Mouse (Mus musculus) embryonic facial prominence, embryonic 15.5 days (tissue): ENCODE results near the gene Arl3. TPM values are rescaled to one million over a fixed set of nuclear protein-coding genes. Genes with fewer than 3 reads are reported as not detected.

Experiments used
- ATAC-seq: fragments of 200-750 bp; cut with Nextera tagmentation; 2 replicates; pipeline ENCODE4 v1.8.0; 2017; ENCODE audit warnings: low read depth, moderate TSS enrichment; ENCODE audit not compliant: insufficient number of reproducible peaks, low FRiP score, low TSS enrichment
- H3K27ac ChIP-seq: fragments of 300-500 bp; sonication (generic); replicated peaks from 2 replicates; pipeline ENCODE4 v1.5.1; 2015; ENCODE audit warnings: mild to moderate bottlenecking, inconsistent platforms
- H3K27me3 ChIP-seq: fragments of 300-500 bp; sonication (generic); 2 replicates; pipeline ENCODE4 v1.6.1; 2015; ENCODE audit warnings: inconsistent platforms
- H3K36me3 ChIP-seq: fragments of 300-500 bp; sonication (generic); 2 replicates; pipeline ENCODE4 v1.6.1; 2015; ENCODE audit warnings: mild to moderate bottlenecking, inconsistent platforms
- H3K4me1 ChIP-seq: fragments of 300-500 bp; sonication (generic); 2 replicates; pipeline ENCODE4 v1.6.1; 2015; ENCODE audit warnings: inconsistent platforms
- H3K4me2 ChIP-seq: fragments of 300-500 bp; sonication (generic); replicated peaks from 2 replicates; pipeline ENCODE4 v1.6.1; 2015; ENCODE audit warnings: mild to moderate bottlenecking, inconsistent platforms
- H3K4me3 ChIP-seq: fragments of 300-500 bp; sonication (generic); replicated peaks from 2 replicates; pipeline ENCODE4 v1.5.1; 2015; ENCODE audit warnings: mild to moderate bottlenecking, inconsistent platforms
- H3K9ac ChIP-seq: fragments of 300-500 bp; sonication (generic); 2 replicates; pipeline ENCODE4 v1.6.1; 2015; ENCODE audit warnings: inconsistent platforms
- H3K9me3 ChIP-seq: fragments of 300-500 bp; sonication (generic); replicated peaks from 2 replicates; pipeline ENCODE4 v1.6.1; 2016; ENCODE audit warnings: inconsistent platforms
- WGBS: fragments of 180-500 bp; shearing (Covaris S2); methylation state at CpG from one replicate; pipeline ENCODE4 v1.1.7; 2015; 5-methylcytosine and 5-hydroxymethylcytosine counted together
- polyA plus RNA-seq: library from polyadenylated mRNA; unstranded; fragments of >200 nt; fragmentation: Nextera tagmentation; extraction: Ambion mirVana; gene quantifications from 2 replicates; pipeline ENCODE4 v1.2.1, GENCODE M21; 2015

The Arl3 gene
- polyA plus RNA-seq, 1 experiment from 2014 or later, result 149 TPM

- peak overlapping the region; percentile 84 for H3K9ac ChIP-seq
- H3K36me3 ChIP-seq, result peaks cover 17% of the 10 kb centered on the region
- H3K4me1 ChIP-seq, result peaks cover 66% of the 10 kb centered on the region
- 35% methylated on average over 9 of the region's 9 CpGs for WGBS
- H3K27ac ChIP-seq, result peak overlapping the region; percentile 98
- no peaks in the 10 kb centered on the region for H3K9me3 ChIP-seq
- H3K27me3 ChIP-seq, result no peaks in the 10 kb centered on the region
- no peak for ATAC-seq
- peak overlapping the region; percentile 87 for H3K4me3 ChIP-seq
- peak overlapping the region; percentile 94 for H3K4me2 ChIP-seq
These were observed 68.1 kb downstream of the Arl3 start for GRCm38 (mm10) chr19:46504822-46505417.

GRCm38 (mm10) chr19:46504085-46504552 is 68.9 kb downstream of the Arl3 start:
- 1% methylated on average over 4 of the region's 4 CpGs for WGBS
- peak; percentile 7; the same call in 1 of the 2 replicates for ATAC-seq

GRCm38 (mm10) chr19:46503351-46504084 is 69.5 kb downstream of the Arl3 start:
- Histone ChIP-seq H3K4me3 (peak overlapping the region; percentile 87), H3K36me3 (peaks cover 17% of the 10 kb centered on the region), H3K4me2 (peak overlapping the region; percentile 94), H3K9me3 (no peaks in the 10 kb centered on the region), H3K27me3 (no peaks in the 10 kb centered on the region), H3K9ac (peak overlapping the region; percentile 84), H3K27ac (peak overlapping the region; percentile 98), H3K4me1 (peaks cover 56% of the 10 kb centered on the region)
- ATAC-seq, result peak; percentile 65
- 1% methylated on average over 21 of the region's 21 CpGs for WGBS

More at GRCm38 (mm10) chr19:46504085-46504552, 68.9 kb downstream of the Arl3 start:
- Histone ChIP-seq H3K27me3 (no peaks in the 10 kb centered on the region), H3K9ac (peak overlapping the region; percentile 84), H3K27ac (peak overlapping the region; percentile 98), H3K36me3 (peaks cover 17% of the 10 kb centered on the region), H3K4me3 (peak overlapping the region; percentile 87), H3K4me1 (peaks cover 62% of the 10 kb centered on the region), H3K9me3 (no peaks in the 10 kb centered on the region), H3K4me2 (peak overlapping the region; percentile 94)

GRCm38 (mm10) chr19:46502471-46503166 is 70.4 kb downstream of the Arl3 start:
- H3K4me1 ChIP-seq, result peaks cover 47% of the 10 kb centered on the region

GRCm38 (mm10) chr19:46502069-46502455 is 70.9 kb downstream of the Arl3 start:
- no peaks in the 10 kb centered on the region for H3K27me3 ChIP-seq
- H3K9me3 ChIP-seq, result no peaks in the 10 kb centered on the region
- WGBS, result under 1% methylated on average over 38 of the region's 46 CpGs
- peaks cover 41% of the 10 kb centered on the region for H3K4me1 ChIP-seq
- peak overlapping the region; percentile 94 for H3K4me2 ChIP-seq
- peaks cover 4% of the 10 kb centered on the region; the same call in 1 of the 2 replicates for H3K36me3 ChIP-seq
- H3K4me3 ChIP-seq, result peak overlapping the region; percentile 87
- H3K9ac ChIP-seq, result peak overlapping the region; percentile 84
- no peak for ATAC-seq
- peak overlapping the region; percentile 98 for H3K27ac ChIP-seq

More at GRCm38 (mm10) chr19:46502471-46503166, 70.4 kb downstream of the Arl3 start:
- Histone ChIP-seq H3K4me3 (peak overlapping the region; percentile 87), H3K27ac (peak overlapping the region; percentile 98), H3K27me3 (no peaks in the 10 kb centered on the region), H3K9me3 (no peaks in the 10 kb centered on the region), H3K36me3 (peaks cover 10% of the 10 kb centered on the region), H3K9ac (peak overlapping the region; percentile 84), H3K4me2 (peak overlapping the region; percentile 94)
- ATAC-seq, result no peak
- WGBS, result under 1% methylated on average over 53 of the region's 53 CpGs

GRCm38 (mm10) chr19:46501401-46502068 is 71.5 kb downstream of the Arl3 start, which contains the start of gene Trim8:
Gene Trim8, plus strand, starts transcription at chr19:46501702.
- Histone ChIP-seq H3K9ac (peak within 1 kb of the TSS; percentile 84), H3K9me3 (no peaks in the 10 kb centered on the region), H3K4me3 (peak within 1 kb of the TSS; percentile 87), H3K27me3 (no peaks in the 10 kb centered on the region), H3K36me3 (peaks cover 4% of the 10 kb centered on the region; the same call in 1 of the 2 replicates), H3K4me2 (peak within 1 kb of the TSS; percentile 94), H3K4me1 (peaks cover 36% of the 10 kb centered on the region), H3K27ac (peak within 1 kb of the TSS; percentile 98)
- peak; percentile 52 for ATAC-seq
- 0% methylated on average over 53 of the region's 64 CpGs for WGBS

GRCm38 (mm10) chr19:46500581-46501341 is 72.2 kb downstream of the Arl3 start:
- Histone ChIP-seq H3K36me3 (peaks cover 3% of the 10 kb centered on the region; the same call in 1 of the 2 replicates), H3K27me3 (no peaks in the 10 kb centered on the region), H3K9ac (peak overlapping the region; percentile 58), H3K4me1 (peaks cover 28% of the 10 kb centered on the region), H3K4me3 (peak overlapping the region; percentile 87), H3K4me2 (peak overlapping the region; percentile 94), H3K27ac (peak overlapping the region; percentile 98), H3K9me3 (no peaks in the 10 kb centered on the region)
- ATAC-seq, result peak; percentile 5; the same call in 1 of the 2 replicates
- WGBS, result under 1% methylated on average over 45 of the region's 50 CpGs

- ATAC-seq, result peak; percentile 86
- WGBS, result under 1% methylated on average over 48 of the region's 52 CpGs
- Histone ChIP-seq H3K27me3 (no peaks in the 10 kb centered on the region), H3K27ac (peak overlapping the region; percentile 98), H3K4me2 (peak overlapping the region; percentile 94), H3K9me3 (no peaks in the 10 kb centered on the region), H3K4me1 (peaks cover 21% of the 10 kb centered on the region), H3K9ac (peak overlapping the region; percentile 58), H3K4me3 (peak overlapping the region; percentile 87), H3K36me3 (no peaks in the 10 kb centered on the region)
These were observed 73.0 kb downstream of the Arl3 start for GRCm38 (mm10) chr19:46499836-46500580.

GRCm38 (mm10) chr19:46499539-46499835 is 73.5 kb downstream of the Arl3 start:
- no peak overlapping the region for H3K9ac ChIP-seq
- H3K4me1 ChIP-seq, result peaks cover 16% of the 10 kb centered on the region
- no peaks in the 10 kb centered on the region for H3K27me3 ChIP-seq
- peak overlapping the region; percentile 94 for H3K4me2 ChIP-seq
- H3K4me3 ChIP-seq, result peak overlapping the region; percentile 87
- no peak for ATAC-seq
- H3K36me3 ChIP-seq, result no peaks in the 10 kb centered on the region
- no peaks in the 10 kb centered on the region for H3K9me3 ChIP-seq
- H3K27ac ChIP-seq, result peak overlapping the region; percentile 84
- 1% methylated on average over 3 of the region's 3 CpGs for WGBS

GRCm38 (mm10) chr19:46497230-46497629 is 75.8 kb downstream of the Arl3 start:
- no peak for ATAC-seq
- Histone ChIP-seq H3K4me3 (no peak overlapping the region), H3K9ac (no peak overlapping the region), H3K9me3 (no peaks in the 10 kb centered on the region), H3K27me3 (no peaks in the 10 kb centered on the region), H3K4me1 (0 out of 2 replicates have a peak, but pooled peaks cover 3% of the 10 kb centered on the region), H3K36me3 (no peaks in the 10 kb centered on the region), H3K27ac (no peak overlapping the region), H3K4me2 (no peak overlapping the region)
- WGBS, result 73% methylated on average over 2 of the region's 2 CpGs
